Mouse (Mus musculus): ENCODE results near the gene Axin1. TPM values are rescaled to one million over a fixed set of nuclear protein-coding genes. Genes with fewer than 3 reads are reported as not detected.

Axin1 gene
- polyA plus RNA-seq, 1 experiment from 2014 or later = 12.9 TPM

DNA sequence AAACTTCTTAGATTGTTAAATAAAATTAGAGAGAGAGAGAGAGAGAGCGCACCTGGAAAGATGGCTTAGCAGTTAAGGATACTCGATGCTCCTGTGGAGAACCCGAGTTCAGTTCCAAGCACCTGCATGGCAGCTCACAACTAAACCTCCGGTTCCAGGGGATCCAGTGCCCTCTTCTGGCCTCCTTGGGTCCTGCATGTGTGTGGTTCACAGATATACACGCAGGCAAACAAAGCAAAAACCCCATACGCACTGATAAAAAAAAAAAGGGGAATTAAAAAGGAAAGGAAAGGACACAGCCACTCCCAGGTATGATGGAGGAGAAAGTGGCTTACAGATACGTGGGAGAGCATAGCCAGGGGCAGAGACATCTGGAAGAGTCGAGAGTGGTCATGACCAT, 94.4 kb downstream of the Axin1 start:
- no peak overlapping the region for H3K4me2 ChIP-seq (replicated peaks; ENCODE audit: low read depth, low read length)
- WGBS = 78% methylated on average over 8 of the region's 8 CpGs
- no peaks in the 10 kb centered on the region for H3K36me3 ChIP-seq (ENCODE audit: control insufficient read depth, insufficient read depth, low read length)
- H3K9ac ChIP-seq (replicated peaks; ENCODE audit: low read depth, low read length) = no peak overlapping the region
- no peaks in the 10 kb centered on the region for H3K4me1 ChIP-seq (ENCODE audit: control insufficient read depth, insufficient read depth, low read length)
- no peaks in the 10 kb centered on the region for H3K9me3 ChIP-seq (ENCODE audit: control insufficient read depth, low read depth, low read length)
- H3K27me3 ChIP-seq (ENCODE audit: control insufficient read depth, insufficient read depth, low read length) = no peaks in the 10 kb centered on the region
- no peak overlapping the region for H3K27ac ChIP-seq (ENCODE audit: low read length)
- no peak for ATAC-seq (ENCODE audit: insufficient number of reproducible peaks, insufficient read depth, low FRiP score, low read depth)
- no peak overlapping the region for H3K4me3 ChIP-seq (ENCODE audit: low read depth, low read length)

DNA sequence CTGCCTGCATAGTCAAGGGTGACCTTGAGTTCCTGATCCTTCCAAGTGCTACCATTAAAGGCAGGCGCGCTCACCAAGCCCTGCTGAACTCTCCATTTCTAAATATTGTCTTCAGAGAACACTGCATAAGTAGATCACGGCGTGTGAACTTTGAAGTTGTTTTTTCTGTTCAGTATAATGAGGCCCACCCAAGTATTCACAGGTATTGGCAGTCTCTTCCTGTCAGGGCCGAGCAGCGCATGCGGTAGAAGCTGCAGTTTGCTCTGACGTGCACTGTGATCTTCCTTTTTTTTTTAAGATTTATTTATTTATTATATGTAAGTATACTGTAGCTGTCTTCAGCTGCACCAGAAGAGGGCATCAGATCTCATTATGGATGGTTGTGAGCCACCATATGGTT, 95.9 kb downstream of the Axin1 start:
- H3K27ac ChIP-seq (ENCODE audit: low read length) = no peak overlapping the region
- no peak for ATAC-seq (ENCODE audit: insufficient number of reproducible peaks, insufficient read depth, low FRiP score, low read depth)
- no peaks in the 10 kb centered on the region for H3K9me3 ChIP-seq (ENCODE audit: control insufficient read depth, low read depth, low read length)
- no peaks in the 10 kb centered on the region for H3K4me1 ChIP-seq (ENCODE audit: control insufficient read depth, insufficient read depth, low read length)
- no peaks in the 10 kb centered on the region for H3K27me3 ChIP-seq (ENCODE audit: control insufficient read depth, insufficient read depth, low read length)
- no peak overlapping the region for H3K4me2 ChIP-seq (replicated peaks; ENCODE audit: low read depth, low read length)
- no peaks in the 10 kb centered on the region for H3K36me3 ChIP-seq (ENCODE audit: control insufficient read depth, insufficient read depth, low read length)
- WGBS = 79% methylated on average over 8 of the region's 8 CpGs
- no peak overlapping the region for H3K9ac ChIP-seq (replicated peaks; ENCODE audit: low read depth, low read length)
- no peak overlapping the region for H3K4me3 ChIP-seq (ENCODE audit: low read depth, low read length)

DNA sequence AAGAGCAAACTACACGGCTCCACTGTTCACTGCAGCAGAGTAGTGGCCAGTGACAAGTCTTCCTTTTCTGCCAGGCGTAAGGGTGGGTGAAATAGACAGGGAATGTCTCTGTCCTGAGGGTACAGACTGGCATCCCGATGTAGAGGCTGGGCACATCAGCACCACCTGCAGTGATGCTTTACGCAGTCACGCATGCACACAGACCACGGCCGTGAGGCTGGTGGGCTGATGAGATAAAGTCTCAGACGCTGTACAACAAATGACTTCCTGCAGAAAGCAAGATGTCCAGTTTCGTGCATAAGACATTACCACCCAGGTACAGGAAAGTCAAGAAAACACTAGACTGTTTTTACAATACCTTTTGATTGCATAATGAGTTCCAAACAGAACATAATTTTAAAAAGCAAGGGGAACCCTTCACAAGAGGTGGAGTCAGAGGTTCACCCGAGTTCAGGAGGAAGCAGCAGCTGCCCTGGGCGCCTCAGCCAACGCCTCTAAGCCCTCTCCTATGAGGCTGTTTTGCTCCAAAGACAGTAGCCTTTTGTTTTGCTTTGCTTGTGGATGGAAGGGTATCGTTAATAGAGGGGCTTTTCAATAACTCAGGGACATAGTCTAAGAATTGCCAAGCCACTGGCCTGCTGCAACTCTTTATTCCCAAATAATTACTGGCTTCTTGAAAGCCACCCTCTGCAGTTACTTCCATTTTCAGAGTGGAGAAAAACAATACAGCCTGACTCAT, 96.8 kb downstream of the Axin1 start:
- no peak overlapping the region for H3K4me3 ChIP-seq (ENCODE audit: low read depth, low read length)
- H3K36me3 ChIP-seq (ENCODE audit: control insufficient read depth, insufficient read depth, low read length) = no peaks in the 10 kb centered on the region
- no peak overlapping the region for H3K9ac ChIP-seq (replicated peaks; ENCODE audit: low read depth, low read length)
- H3K4me2 ChIP-seq (replicated peaks; ENCODE audit: low read depth, low read length) = no peak overlapping the region
- H3K9me3 ChIP-seq (ENCODE audit: control insufficient read depth, low read depth, low read length) = no peaks in the 10 kb centered on the region
- no peaks in the 10 kb centered on the region for H3K27me3 ChIP-seq (ENCODE audit: control insufficient read depth, insufficient read depth, low read length)
- H3K4me1 ChIP-seq (ENCODE audit: control insufficient read depth, insufficient read depth, low read length) = no peaks in the 10 kb centered on the region
- ATAC-seq (ENCODE audit: insufficient number of reproducible peaks, insufficient read depth, low FRiP score, low read depth) = no peak
- no peak overlapping the region for H3K27ac ChIP-seq (ENCODE audit: low read length)
- 66% methylated on average over 13 of the region's 13 CpGs for WGBS

DNA sequence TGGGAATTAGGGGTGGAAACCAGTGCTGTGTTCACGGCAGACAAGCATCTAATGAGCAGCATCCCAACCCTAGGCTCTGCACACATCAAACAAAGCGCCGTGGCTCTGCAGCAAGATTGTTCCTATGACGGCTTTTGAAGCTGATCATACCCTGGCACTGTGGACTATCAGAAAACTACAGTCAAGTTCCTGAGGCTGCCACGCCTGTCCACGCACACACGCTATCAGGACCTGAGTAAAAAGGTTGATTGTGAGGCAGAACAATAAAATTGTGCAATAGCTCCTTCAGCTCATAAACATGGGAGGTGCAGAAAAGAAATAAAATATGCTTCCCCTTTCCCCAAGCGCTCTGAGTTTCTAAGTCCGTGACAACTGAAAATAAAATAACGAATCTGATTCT, 99.2 kb downstream of the Axin1 start:
- H3K4me3 ChIP-seq (ENCODE audit: low read depth, low read length) = no peak overlapping the region
- ATAC-seq (ENCODE audit: insufficient number of reproducible peaks, insufficient read depth, low FRiP score, low read depth) = no peak
- H3K36me3 ChIP-seq (ENCODE audit: control insufficient read depth, insufficient read depth, low read length) = no peaks in the 10 kb centered on the region
- H3K27ac ChIP-seq (ENCODE audit: low read length) = no peak overlapping the region
- 0 out of 2 replicates have a peak, but pooled peaks cover 6% of the 10 kb centered on the region for H3K4me1 ChIP-seq (ENCODE audit: control insufficient read depth, insufficient read depth, low read length)
- no peak overlapping the region for H3K4me2 ChIP-seq (replicated peaks; ENCODE audit: low read depth, low read length)
- H3K27me3 ChIP-seq (ENCODE audit: control insufficient read depth, insufficient read depth, low read length) = no peaks in the 10 kb centered on the region
- no peaks in the 10 kb centered on the region for H3K9me3 ChIP-seq (ENCODE audit: control insufficient read depth, low read depth, low read length)
- WGBS = 74% methylated on average over 10 of the region's 10 CpGs
- no peak overlapping the region for H3K9ac ChIP-seq (replicated peaks; ENCODE audit: low read depth, low read length)

DNA sequence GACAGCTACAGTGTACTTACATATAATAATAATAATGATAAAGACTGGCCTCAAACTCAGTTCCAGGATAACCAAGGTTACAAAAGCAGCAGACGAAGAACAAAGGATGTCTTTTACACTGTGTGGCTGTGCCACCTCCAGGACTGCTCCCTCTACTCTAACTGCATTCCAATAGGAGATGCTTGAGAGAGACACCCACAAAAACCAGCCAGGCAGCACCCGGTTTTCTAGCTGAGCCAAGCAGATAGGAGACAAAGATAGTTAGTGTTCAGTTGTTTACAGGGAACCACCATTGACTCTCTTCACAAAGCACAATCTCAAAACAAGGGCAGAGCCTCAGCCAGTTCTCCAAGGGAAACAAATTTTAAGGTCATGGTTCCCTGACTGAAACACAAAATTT, 101.1 kb downstream of the Axin1 start:
- Histone ChIP-seq H3K9me3 (ENCODE audit: control insufficient read depth, low read depth, low read length) (no peaks in the 10 kb centered on the region), H3K9ac (replicated peaks; ENCODE audit: low read depth, low read length) (no peak overlapping the region), H3K4me3 (ENCODE audit: low read depth, low read length) (no peak overlapping the region), H3K4me2 (replicated peaks; ENCODE audit: low read depth, low read length) (no peak overlapping the region), H3K36me3 (ENCODE audit: control insufficient read depth, insufficient read depth, low read length) (no peaks in the 10 kb centered on the region), H3K27me3 (ENCODE audit: control insufficient read depth, insufficient read depth, low read length) (no peaks in the 10 kb centered on the region), H3K27ac (ENCODE audit: low read length) (no peak overlapping the region), H3K4me1 (ENCODE audit: control insufficient read depth, insufficient read depth, low read length) (0 out of 2 replicates have a peak, but pooled peaks cover 6% of the 10 kb centered on the region)
- 75% methylated on average over 2 of the region's 2 CpGs for WGBS
- no peak for ATAC-seq (ENCODE audit: insufficient number of reproducible peaks, insufficient read depth, low FRiP score, low read depth)

DNA sequence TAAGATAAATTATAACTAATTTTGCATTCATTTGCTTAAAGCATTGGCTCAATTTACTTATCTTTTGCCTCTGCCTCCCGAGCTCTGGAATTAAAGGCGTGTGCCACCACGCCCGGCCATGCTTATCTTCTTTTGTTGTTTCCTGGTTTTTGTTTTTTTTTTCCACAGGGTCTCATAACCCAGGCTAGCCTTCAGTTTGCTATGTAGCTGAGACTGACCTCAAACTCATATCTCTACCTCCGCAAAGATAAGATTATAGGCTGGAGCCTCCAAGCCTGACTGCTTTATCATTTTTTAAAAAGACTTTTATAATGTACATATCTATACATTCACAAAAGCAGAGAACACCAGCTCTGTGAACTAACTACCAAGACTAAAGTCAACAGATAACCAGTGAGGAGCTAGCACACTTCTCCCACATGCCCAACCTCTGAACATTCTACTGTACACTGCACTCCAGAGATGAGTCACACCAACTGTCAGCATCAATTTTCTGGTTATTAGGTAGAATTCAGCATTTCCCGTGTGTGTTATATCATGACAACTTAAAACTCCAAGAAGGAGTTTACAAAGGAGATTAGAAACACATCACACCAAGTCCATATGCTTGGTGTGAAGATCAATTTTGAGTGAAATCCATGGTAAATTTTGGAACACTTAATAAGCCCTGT, 101.8 kb downstream of the Axin1 start:
- WGBS = 78% methylated on average over 6 of the region's 6 CpGs
- H3K9me3 ChIP-seq (ENCODE audit: control insufficient read depth, low read depth, low read length) = no peaks in the 10 kb centered on the region
- ATAC-seq (ENCODE audit: insufficient number of reproducible peaks, insufficient read depth, low FRiP score, low read depth) = no peak

DNA sequence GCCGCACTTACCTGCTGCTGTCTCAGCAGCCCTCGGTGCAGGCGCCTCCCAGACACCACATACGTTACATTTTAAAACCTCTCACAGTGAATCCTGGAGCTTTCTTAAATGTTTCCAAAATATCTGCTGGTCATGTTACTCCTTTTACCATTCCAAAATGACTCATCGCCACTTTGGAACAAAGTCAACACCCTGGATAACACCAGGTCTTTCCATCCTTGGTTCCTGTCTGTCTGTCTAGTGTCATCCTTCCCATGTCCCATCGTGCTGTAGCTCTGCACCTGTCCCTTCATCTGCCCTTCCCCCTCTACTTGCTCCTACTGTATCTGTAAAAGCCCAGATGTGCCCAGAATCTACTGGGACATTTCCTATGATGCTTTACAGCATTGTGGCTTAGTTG, 102.5 kb downstream of the Axin1 start:
- WGBS = 76% methylated on average over 6 of the region's 6 CpGs
- no peaks in the 10 kb centered on the region for H3K27me3 ChIP-seq (ENCODE audit: control insufficient read depth, insufficient read depth, low read length)
- no peak for ATAC-seq (ENCODE audit: insufficient number of reproducible peaks, insufficient read depth, low FRiP score, low read depth)

More for the DNA sequence above, 101.8 kb downstream of the Axin1 start:
- H3K4me1 ChIP-seq (ENCODE audit: control insufficient read depth, insufficient read depth, low read length) = 0 out of 2 replicates have a peak, but pooled peaks cover 6% of the 10 kb centered on the region
- no peaks in the 10 kb centered on the region for H3K36me3 ChIP-seq (ENCODE audit: control insufficient read depth, insufficient read depth, low read length)
- H3K4me3 ChIP-seq (ENCODE audit: low read depth, low read length) = no peak overlapping the region
- H3K9ac ChIP-seq (replicated peaks; ENCODE audit: low read depth, low read length) = no peak overlapping the region
- no peaks in the 10 kb centered on the region for H3K27me3 ChIP-seq (ENCODE audit: control insufficient read depth, insufficient read depth, low read length)
- H3K4me2 ChIP-seq (replicated peaks; ENCODE audit: low read depth, low read length) = no peak overlapping the region
- no peak overlapping the region for H3K27ac ChIP-seq (ENCODE audit: low read length)

DNA sequence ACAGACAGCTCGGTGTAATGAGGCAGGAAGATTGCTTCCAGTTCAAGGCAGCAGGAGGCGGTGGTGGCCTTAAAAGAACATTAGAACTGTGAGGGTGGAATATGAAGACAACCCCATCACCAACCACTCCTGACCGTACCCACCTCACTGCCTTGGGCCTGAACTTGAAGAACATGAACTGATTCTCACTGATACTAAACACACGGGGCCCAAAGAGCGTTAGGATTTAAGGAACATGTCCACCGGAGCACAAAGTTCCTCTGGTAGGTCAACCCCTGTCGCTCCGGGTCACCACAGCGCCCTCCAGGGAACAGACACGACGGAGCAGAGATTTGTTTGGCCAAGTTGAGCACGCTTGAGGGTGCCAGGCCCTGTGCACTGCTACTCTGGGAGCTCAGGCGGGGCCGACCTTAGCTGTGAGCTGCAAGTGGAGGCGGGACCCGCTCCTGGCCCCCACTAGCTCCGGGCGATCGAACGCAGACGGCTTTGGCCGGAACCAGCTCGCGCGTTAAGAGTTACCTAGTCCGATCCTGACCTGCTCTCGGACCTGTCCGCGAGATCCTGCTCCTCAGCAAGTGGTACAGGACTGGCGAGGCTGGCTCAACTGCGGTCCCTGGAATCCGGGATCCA, 105.1 kb downstream of the Axin1 start:
- ATAC-seq (ENCODE audit: insufficient number of reproducible peaks, insufficient read depth, low FRiP score, low read depth) = peak; percentile 72; the same call in 1 of the 2 replicates
- no peaks in the 10 kb centered on the region for H3K36me3 ChIP-seq (ENCODE audit: control insufficient read depth, insufficient read depth, low read length)
- peak overlapping the region; percentile 82 for H3K27ac ChIP-seq (ENCODE audit: low read length)

More for the DNA sequence above, 102.5 kb downstream of the Axin1 start:
- H3K4me2 ChIP-seq (replicated peaks; ENCODE audit: low read depth, low read length) = no peak overlapping the region
- H3K9ac ChIP-seq (replicated peaks; ENCODE audit: low read depth, low read length) = no peak overlapping the region
- H3K36me3 ChIP-seq (ENCODE audit: control insufficient read depth, insufficient read depth, low read length) = no peaks in the 10 kb centered on the region
- 0 out of 2 replicates have a peak, but pooled peaks cover 6% of the 10 kb centered on the region for H3K4me1 ChIP-seq (ENCODE audit: control insufficient read depth, insufficient read depth, low read length)
- H3K27ac ChIP-seq (ENCODE audit: low read length) = no peak overlapping the region
- no peak overlapping the region for H3K4me3 ChIP-seq (ENCODE audit: low read depth, low read length)
- H3K9me3 ChIP-seq (ENCODE audit: control insufficient read depth, low read depth, low read length) = no peaks in the 10 kb centered on the region

More for the DNA sequence above, 105.1 kb downstream of the Axin1 start:
- no peaks in the 10 kb centered on the region for H3K9me3 ChIP-seq (ENCODE audit: control insufficient read depth, low read depth, low read length)
- H3K27me3 ChIP-seq (ENCODE audit: control insufficient read depth, insufficient read depth, low read length) = no peaks in the 10 kb centered on the region
- 1% methylated on average over 32 of the region's 32 CpGs for WGBS
- H3K4me1 ChIP-seq (ENCODE audit: control insufficient read depth, insufficient read depth, low read length) = 0 out of 2 replicates have a peak, but pooled peaks cover 6% of the 10 kb centered on the region
- peak overlapping the region; percentile 59 for H3K4me2 ChIP-seq (replicated peaks; ENCODE audit: low read depth, low read length)
- H3K9ac ChIP-seq (replicated peaks; ENCODE audit: low read depth, low read length) = peak overlapping the region; percentile 41
- H3K4me3 ChIP-seq (ENCODE audit: low read depth, low read length) = peak overlapping the region; percentile 64
